Mouse (Mus musculus) CH12.LX (cell line): ENCODE measurements around the gene Trim11.

Experiments
- CHD2 ChIP-seq: IDR thresholded peaks from 2 replicates; pipeline ENCODE4 v1.6.1; 2011; ENCODE audit warnings: low read length, improper control_type of control experiment
- POLR2A ChIP-seq: IDR thresholded peaks from 2 replicates; pipeline ENCODE4 v1.6.1; 2011; ENCODE audit warnings: low read depth, mild to moderate bottlenecking, improper control_type of control experiment, low read length

GRCm38 (mm10) chr11:59002327-59003079 lies 24.6 kb downstream of the Trim11 start:
- TF ChIP-seq POLR2A (no peak), CHD2 (no peak)
